In the genomic region with DNA sequence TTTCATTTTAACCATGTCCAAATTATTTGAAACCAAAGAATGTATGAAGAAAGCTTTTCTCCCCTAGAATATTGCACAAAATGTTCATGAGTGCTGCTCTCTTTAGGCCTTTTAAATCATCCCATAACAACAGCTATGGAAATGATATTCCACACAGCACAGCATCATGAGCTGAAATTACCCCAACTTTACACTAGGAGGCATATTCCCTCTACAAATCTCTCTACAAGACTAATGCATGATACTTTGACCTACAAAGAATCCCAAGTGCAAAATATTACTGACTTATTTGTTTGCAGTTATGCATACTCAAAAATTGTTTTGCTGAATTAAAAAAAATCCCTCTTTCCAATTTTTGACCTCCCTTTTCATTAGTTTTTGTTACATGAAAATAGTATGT, we compare ENCODE assay signal across 12 mouse cellular contexts.
A peak's percentile ranks its signal among the peaks of the same experiment; 100 is the strongest.
DNase-seq lines count a peak whose midpoint lies in the region; ATAC-seq and TF ChIP-seq lines count a peak whose summit lies in the region.
"Had no signal": no experiment of that assay in that cellular context is flagged by ENCODE, and none has a peak within 500 bp of the region (broad histone marks: within the 10 kb centered on the region; RNA-seq: fewer than 3 reads in every experiment).

No protein-coding gene starts in this region.

- H3K79me2 ChIP-seq in CH12.LX (replicated peaks; ENCODE audit: control insufficient read depth, extremely low read depth, insufficient read depth, poor library complexity, severe bottlenecking), result no peaks in the 10 kb centered on the region

- no peak for TF ChIP-seq POLR2A in CH12.LX (IDR thresholded peaks at IDR 0.05; ENCODE audit: low read depth, low read length)

- no peaks in the 10 kb centered on the region for H3K4me1 ChIP-seq in embryonic facial prominence, embryonic 11.5 days (ENCODE audit: control insufficient read depth, insufficient read depth, low read length)
- H3K4me1 ChIP-seq in embryonic facial prominence, embryonic 10.5 days, result no peaks in the 10 kb centered on the region
- no peaks in the 10 kb centered on the region for H3K4me1 ChIP-seq in kidney, embryonic 16.5 days (ENCODE audit: insufficient read depth, low read length)
- H3K4me1 ChIP-seq in CH12.LX (ENCODE audit: control insufficient read depth in 1 of 2, insufficient read depth in 2 of 2), result no peaks in the 10 kb centered on the region
- H3K4me1 ChIP-seq: liver, embryonic 13.5 days had no signal

- H3K27me3 ChIP-seq in embryonic facial prominence, embryonic 11.5 days (ENCODE audit: control insufficient read depth, insufficient read depth, low read length), result no peaks in the 10 kb centered on the region
- H3K27me3 ChIP-seq in embryonic facial prominence, embryonic 10.5 days (replicated peaks; ENCODE audit: low read depth, poor library complexity, severe bottlenecking), result no peaks in the 10 kb centered on the region
- H3K27me3 ChIP-seq in kidney, embryonic 16.5 days (ENCODE audit: insufficient read depth, low read length), result no peaks in the 10 kb centered on the region
- H3K27me3 ChIP-seq in CH12.LX (replicated peaks), result no peaks in the 10 kb centered on the region
- H3K27me3 ChIP-seq: liver, embryonic 13.5 days had no signal

- peak; percentile 70 for TF ChIP-seq RAD21 in CH12.LX (IDR thresholded peaks at IDR 0.05; ENCODE audit: low read depth, low read length)

- H3K27ac ChIP-seq in embryonic facial prominence, embryonic 11.5 days (replicated peaks; ENCODE audit: low read depth, low read length), result no peak overlapping the region
- no peak overlapping the region for H3K27ac ChIP-seq in embryonic facial prominence, embryonic 10.5 days (replicated peaks)
- H3K27ac ChIP-seq in kidney, embryonic 16.5 days (ENCODE audit: low read length), result no peak overlapping the region
- no peak overlapping the region for H3K27ac ChIP-seq in CH12.LX (ENCODE audit: insufficient read depth, low read depth)
- H3K27ac ChIP-seq: liver, embryonic 13.5 days had no signal

- H3K36me3 ChIP-seq in embryonic facial prominence, embryonic 11.5 days (replicated peaks; ENCODE audit: control insufficient read depth, insufficient read depth, low read depth, low read length), result no peaks in the 10 kb centered on the region
- no peaks in the 10 kb centered on the region for H3K36me3 ChIP-seq in embryonic facial prominence, embryonic 10.5 days (replicated peaks)
- H3K36me3 ChIP-seq in kidney, embryonic 16.5 days (ENCODE audit: insufficient read depth, low read length), result no peaks in the 10 kb centered on the region
- no peaks in the 10 kb centered on the region for H3K36me3 ChIP-seq in CH12.LX (replicated peaks in 1 of 2; ENCODE audit: control insufficient read depth in 1 of 2, insufficient read depth in 1 of 2, low read length in 1 of 2)
- H3K36me3 ChIP-seq: liver, embryonic 13.5 days had no signal

- H3K4me2 ChIP-seq in embryonic facial prominence, embryonic 11.5 days (ENCODE audit: low read depth, low read length), result no peak overlapping the region
- H3K4me2 ChIP-seq in kidney, embryonic 16.5 days (replicated peaks; ENCODE audit: low read depth, low read length), result no peak overlapping the region
- H3K4me2 ChIP-seq in CH12.LX (ENCODE audit: insufficient read depth, low read depth, poor library complexity, severe bottlenecking), result no peak overlapping the region
- H3K4me2 ChIP-seq: liver, embryonic 13.5 days had no signal

- ATAC-seq in embryonic facial prominence, embryonic 11.5 days (replicated peaks; ENCODE audit: insufficient number of reproducible peaks, low FRiP score, low TSS enrichment, low read depth), result no peak; the same call in 1 of the 2 replicates
- ATAC-seq in kidney, embryonic 16.5 days (ENCODE audit: low FRiP score, low TSS enrichment), result no peak

- no peak overlapping the region for H3K9ac ChIP-seq in embryonic facial prominence, embryonic 11.5 days (replicated peaks; ENCODE audit: low read length)
- H3K9ac ChIP-seq in kidney, embryonic 16.5 days (replicated peaks; ENCODE audit: low read length), result no peak overlapping the region
- no peak overlapping the region for H3K9ac ChIP-seq in CH12.LX (ENCODE audit: insufficient read depth, low read depth)
- H3K9ac ChIP-seq: liver, embryonic 13.5 days had no signal

- H3K9me3 ChIP-seq in embryonic facial prominence, embryonic 11.5 days (replicated peaks; ENCODE audit: control insufficient read depth, low read length), result no peaks in the 10 kb centered on the region
- no peaks in the 10 kb centered on the region for H3K9me3 ChIP-seq in embryonic facial prominence, embryonic 10.5 days
- no peaks in the 10 kb centered on the region for H3K9me3 ChIP-seq in kidney, embryonic 16.5 days (ENCODE audit: low read length)
- H3K9me3 ChIP-seq in CH12.LX (replicated peaks; ENCODE audit: low read length), result peaks cover 11% of the 10 kb centered on the region
- H3K9me3 ChIP-seq: liver, embryonic 13.5 days had no signal

- in situ Hi-C loops in CH12.LX (cut with MboI; ENCODE audit: low pct_ligation_motif_present, low pct_unique_long_range_greater_than_20kb, low sequenced_read_pairs), result no loop called here

- DNase-seq in embryonic facial prominence, embryonic 11.5 days (ENCODE audit: low spot score), result peak; percentile 48
- no peak for DNase-seq in embryonic facial prominence, embryonic 10.5 days (ENCODE audit: low spot score)
- DNase-seq in kidney, postnatal 14 days, result peak; percentile 2
- DNase-seq in CH12.LX (ENCODE audit: extremely low read depth) (no peak), MN1 (ENCODE audit: low spot score) (no peak)
- peak; percentile 38 for DNase-seq in embryo, embryonic 11 days
- no peak for DNase-seq in thymus, adult 18-20 months
- DNase-seq: gastrocnemius, postnatal 25 days; layer of hippocampus, adult 9-11 months; liver, embryonic 13.5 days; right cerebral cortex, adult 18-20 months had no signal

- no peak overlapping the region for H3K4me3 ChIP-seq in embryonic facial prominence, embryonic 11.5 days (ENCODE audit: low read depth, low read length)
- H3K4me3 ChIP-seq in embryonic facial prominence, embryonic 10.5 days, result no peak overlapping the region
- no peak overlapping the region for H3K4me3 ChIP-seq in kidney, embryonic 16.5 days (ENCODE audit: low read length)
- no peak overlapping the region for H3K4me3 ChIP-seq in CH12.LX (replicated peaks in 1 of 3; ENCODE audit: low read depth in 2 of 3, low read length in 2 of 3, poor library complexity in 1 of 3)
- H3K4me3 ChIP-seq: liver, embryonic 13.5 days had no signal

- TF ChIP-seq CTCF in CH12.LX (conservative IDR thresholded peaks at IDR 0.05 in 1 of 2, IDR thresholded peaks at IDR 0.05 in 1 of 2; ENCODE audit: low read depth in 2 of 2, low read length in 2 of 2), result peak in 1 of 2 experiments; percentile 63; a peak in 2 of 4 replicates

- dilution Hi-C loops in CH12.LX (cut with MboI; ENCODE audit: extremely low pct_ligation_motif_present, extremely low pct_unique_long_range_greater_than_20kb, low sequenced_read_pairs), result no loop called here

- no peak for TF ChIP-seq EP300 in CH12.LX (IDR thresholded peaks at IDR 0.05; ENCODE audit: low read length)

TF ChIP-seq in CH12.LX, 34 proteins besides CTCF, POLR2A, EP300 and RAD21:
- TF ChIP-seq ETS1 (conservative IDR thresholded peaks at IDR 0.05; ENCODE audit: low read depth, low read length), result no peak
- no peak for TF ChIP-seq IRF4 (IDR thresholded peaks at IDR 0.05; ENCODE audit: low read depth, low read length)
- TF ChIP-seq NELFE (IDR thresholded peaks at IDR 0.05; ENCODE audit: low read depth, low read length), result no peak
- peak; percentile 63 for TF ChIP-seq SMC3 (IDR thresholded peaks at IDR 0.05; ENCODE audit: low read depth, low read length)
- TF ChIP-seq USF1 (IDR thresholded peaks at IDR 0.05; ENCODE audit: low read depth, low read length), result no peak

Comparison
In these comparisons a context has a peak if more than half of its experiments do, and no peak if none do; other contexts are left out.
1. DNase-seq: peak in embryonic facial prominence, embryonic 11.5 days (single experiment), kidney, postnatal 14 days (single experiment) and embryo, embryonic 11 days (single experiment); none in embryonic facial prominence, embryonic 10.5 days (single experiment), CH12.LX (single experiment), MN1 (single experiment) and thymus, adult 18-20 months (0 of 2).